Mouse (Mus musculus) embryonic facial prominence, embryonic 13.5 days (tissue): ENCODE results near the gene Gm48552. TPM values are rescaled to one million over a fixed set of nuclear protein-coding genes. Genes with fewer than 3 reads are reported as not detected.

Experiments
- ATAC-seq: fragments of 200-750 bp; cut with Nextera tagmentation; 2 replicates; pipeline ENCODE4 v1.8.0; 2017; ENCODE audit warnings: low read depth; ENCODE audit not compliant: insufficient number of reproducible peaks, insufficient read depth, low FRiP score, low TSS enrichment
- H3K27ac ChIP-seq: fragments of 300-500 bp; sonication (generic); 2 replicates; pipeline ENCODE4 v1.5.1; 2015; ENCODE audit warnings: moderate library complexity, mild to moderate bottlenecking, inconsistent platforms
- H3K27me3 ChIP-seq: fragments of 300-500 bp; sonication (generic); 2 replicates; pipeline ENCODE4 v1.6.1; 2015; ENCODE audit warnings: mild to moderate bottlenecking, inconsistent platforms
- H3K36me3 ChIP-seq: fragments of 300-500 bp; sonication (generic); 2 replicates; pipeline ENCODE4 v1.6.1; 2015; ENCODE audit warnings: mild to moderate bottlenecking, inconsistent platforms
- H3K4me1 ChIP-seq: fragments of 300-500 bp; sonication (generic); 2 replicates; pipeline ENCODE4 v1.6.1; 2015; ENCODE audit warnings: inconsistent platforms
- H3K4me2 ChIP-seq: fragments of 300-500 bp; sonication (generic); 2 replicates; pipeline ENCODE4 v1.6.1; 2015; ENCODE audit warnings: moderate library complexity, mild to moderate bottlenecking, inconsistent platforms
- H3K4me3 ChIP-seq: fragments of 300-500 bp; sonication (generic); 2 replicates; pipeline ENCODE4 v1.5.1; 2015; ENCODE audit warnings: mild to moderate bottlenecking, inconsistent platforms
- H3K9ac ChIP-seq: fragments of 300-500 bp; sonication (generic); 2 replicates; pipeline ENCODE4 v1.6.1; 2015; ENCODE audit warnings: mild to moderate bottlenecking, inconsistent platforms
- H3K9me3 ChIP-seq: fragments of 300-500 bp; sonication (generic); 2 replicates; pipeline ENCODE4 v1.6.1; 2016; ENCODE audit warnings: inconsistent platforms
- WGBS: fragments of 180-500 bp; shearing (Covaris S2); methylation state at CpG from one replicate; pipeline ENCODE4 v1.1.7; 2015; ENCODE audit warnings: mixed read lengths; 5-methylcytosine and 5-hydroxymethylcytosine counted together
- polyA plus RNA-seq: library from polyadenylated mRNA; unstranded; fragments of >200 nt; fragmentation: Nextera tagmentation; extraction: Ambion mirVana; gene quantifications from 2 replicates; pipeline ENCODE4 v1.2.1, GENCODE M21; 2015

Gm48552 gene
- polyA plus RNA-seq, 1 experiment from 2014 or later: 1.2 TPM

DNA sequence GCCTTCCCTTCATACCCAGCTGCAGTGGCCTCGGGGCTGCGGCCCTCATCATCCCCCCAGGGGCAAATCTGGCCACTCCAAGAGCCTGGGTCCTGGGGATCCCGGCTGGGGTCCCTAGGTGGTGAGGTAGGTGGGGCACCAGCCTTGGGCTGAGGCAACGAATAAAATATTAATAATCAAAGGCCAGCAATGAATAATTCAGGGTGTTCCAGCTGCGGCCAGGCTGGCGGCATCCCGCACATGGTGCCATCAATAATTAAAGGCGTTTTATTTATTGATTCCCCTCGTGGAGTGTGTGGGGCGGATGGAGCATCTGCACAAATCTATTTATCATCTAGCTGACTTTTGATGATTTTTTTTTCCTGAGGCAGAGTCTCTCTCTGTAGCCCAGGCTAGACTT is 14.7 kb downstream of the Gm48552 start:
- Histone ChIP-seq H3K4me2 (no peak overlapping the region), H3K27me3 (peaks cover 18% of the 10 kb centered on the region), H3K4me3 (no peak overlapping the region), H3K27ac (peak overlapping the region; percentile 96), H3K9me3 (no peaks in the 10 kb centered on the region), H3K36me3 (peaks cover 75% of the 10 kb centered on the region), H3K4me1 (peaks cover 77% of the 10 kb centered on the region), H3K9ac (peak overlapping the region; percentile 46; the same call in 1 of the 2 replicates)
- 56% methylated on average over 10 of the region's 10 CpGs for WGBS
- ATAC-seq: no peak

DNA sequence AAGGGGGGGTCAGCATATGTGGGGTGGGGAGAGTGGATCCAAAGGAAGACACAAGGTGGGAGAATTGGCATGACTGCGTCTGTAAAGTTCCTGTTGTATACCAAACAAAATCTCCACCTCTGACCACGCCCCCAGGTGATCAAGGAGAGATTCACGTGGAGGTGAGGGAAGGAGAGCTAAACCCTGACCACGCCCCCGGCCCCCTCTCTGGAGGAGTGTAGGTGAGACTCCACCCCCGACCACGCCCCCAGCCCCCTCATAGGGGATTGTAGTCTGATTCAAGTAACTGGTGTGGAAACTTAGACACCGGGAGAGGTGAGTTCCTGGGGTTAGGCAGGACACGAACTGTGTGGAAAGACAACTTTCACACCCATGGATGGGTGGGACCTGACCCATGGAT is 15.3 kb downstream of the Gm48552 start:
- Histone ChIP-seq H3K9me3 (no peaks in the 10 kb centered on the region), H3K4me1 (peaks cover 82% of the 10 kb centered on the region), H3K9ac (no peak overlapping the region), H3K27ac (no peak overlapping the region), H3K36me3 (peaks cover 78% of the 10 kb centered on the region), H3K4me2 (no peak overlapping the region), H3K4me3 (no peak overlapping the region), H3K27me3 (peaks cover 21% of the 10 kb centered on the region)
- no peak for ATAC-seq
- WGBS: 21% methylated on average over 9 of the region's 9 CpGs

DNA sequence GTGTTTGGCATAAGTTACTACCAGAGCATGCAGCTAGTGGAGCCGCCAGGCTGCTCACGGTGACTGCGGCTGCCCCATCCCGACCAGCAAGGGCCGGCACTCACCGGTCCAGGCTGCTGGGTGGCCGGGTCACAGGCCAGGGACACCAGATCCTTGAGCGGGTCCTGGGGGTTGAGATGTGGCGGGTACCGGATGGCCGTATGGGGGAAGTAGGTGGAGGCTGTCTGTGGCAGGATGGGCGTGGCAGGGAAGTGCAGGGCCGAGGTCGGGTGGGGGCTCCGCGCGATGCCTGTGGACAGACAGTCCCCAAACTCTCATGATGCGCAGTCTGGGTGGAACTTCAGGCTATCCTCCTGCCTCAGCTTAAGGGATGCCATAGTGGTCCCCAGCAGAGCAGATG is 15.9 kb downstream of the Gm48552 start:
- Histone ChIP-seq H3K9ac (no peak overlapping the region), H3K9me3 (no peaks in the 10 kb centered on the region), H3K27ac (0 out of 2 replicates have a peak overlapping the region, but pooled peaks have one; percentile 16), H3K4me3 (no peak overlapping the region), H3K27me3 (peaks cover 21% of the 10 kb centered on the region), H3K4me2 (no peak overlapping the region), H3K4me1 (peaks cover 86% of the 10 kb centered on the region), H3K36me3 (peaks cover 72% of the 10 kb centered on the region)
- no peak for ATAC-seq
- whole genome bisulfite sequencing: 60% methylated on average over 18 of the region's 18 CpGs

DNA sequence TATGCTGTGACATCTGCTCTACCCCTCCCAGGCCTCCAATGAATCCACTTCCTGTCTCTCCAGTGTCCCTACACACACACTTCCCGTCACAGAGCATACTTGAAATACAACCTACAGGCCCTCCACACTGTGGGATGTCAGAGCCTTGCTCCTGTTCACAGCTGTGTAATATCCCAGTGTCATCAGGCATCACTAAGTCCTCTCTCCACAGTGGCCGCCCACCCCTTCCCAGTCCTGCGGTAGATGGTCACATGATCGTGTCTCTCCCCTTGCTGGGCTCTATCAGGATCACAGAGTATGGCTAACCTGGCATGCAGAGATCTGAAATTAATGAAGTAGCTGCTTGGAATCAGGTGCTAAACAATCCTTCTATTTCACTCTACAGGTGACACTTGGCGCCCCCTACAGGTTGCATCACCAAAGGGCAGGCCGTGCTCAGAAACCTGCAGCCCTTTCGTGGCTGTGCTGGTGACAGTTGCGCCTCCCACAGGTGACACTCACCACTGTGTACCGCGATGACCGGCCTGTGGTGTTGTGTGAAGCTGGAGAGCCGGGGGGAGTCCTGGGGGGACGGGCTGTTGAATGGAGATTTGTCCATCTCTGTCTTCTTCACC is 16.9 kb downstream of the Gm48552 start:
- H3K27me3 ChIP-seq: peaks cover 21% of the 10 kb centered on the region
- WGBS: 43% methylated on average over 13 of the region's 13 CpGs
- no peaks in the 10 kb centered on the region for H3K9me3 ChIP-seq
- no peak overlapping the region for H3K4me3 ChIP-seq
- peaks cover 65% of the 10 kb centered on the region for H3K36me3 ChIP-seq
- H3K4me1 ChIP-seq: peaks cover 87% of the 10 kb centered on the region
- ATAC-seq: no peak
- no peak overlapping the region for H3K27ac ChIP-seq
- no peak overlapping the region for H3K4me2 ChIP-seq
- no peak overlapping the region for H3K9ac ChIP-seq

DNA sequence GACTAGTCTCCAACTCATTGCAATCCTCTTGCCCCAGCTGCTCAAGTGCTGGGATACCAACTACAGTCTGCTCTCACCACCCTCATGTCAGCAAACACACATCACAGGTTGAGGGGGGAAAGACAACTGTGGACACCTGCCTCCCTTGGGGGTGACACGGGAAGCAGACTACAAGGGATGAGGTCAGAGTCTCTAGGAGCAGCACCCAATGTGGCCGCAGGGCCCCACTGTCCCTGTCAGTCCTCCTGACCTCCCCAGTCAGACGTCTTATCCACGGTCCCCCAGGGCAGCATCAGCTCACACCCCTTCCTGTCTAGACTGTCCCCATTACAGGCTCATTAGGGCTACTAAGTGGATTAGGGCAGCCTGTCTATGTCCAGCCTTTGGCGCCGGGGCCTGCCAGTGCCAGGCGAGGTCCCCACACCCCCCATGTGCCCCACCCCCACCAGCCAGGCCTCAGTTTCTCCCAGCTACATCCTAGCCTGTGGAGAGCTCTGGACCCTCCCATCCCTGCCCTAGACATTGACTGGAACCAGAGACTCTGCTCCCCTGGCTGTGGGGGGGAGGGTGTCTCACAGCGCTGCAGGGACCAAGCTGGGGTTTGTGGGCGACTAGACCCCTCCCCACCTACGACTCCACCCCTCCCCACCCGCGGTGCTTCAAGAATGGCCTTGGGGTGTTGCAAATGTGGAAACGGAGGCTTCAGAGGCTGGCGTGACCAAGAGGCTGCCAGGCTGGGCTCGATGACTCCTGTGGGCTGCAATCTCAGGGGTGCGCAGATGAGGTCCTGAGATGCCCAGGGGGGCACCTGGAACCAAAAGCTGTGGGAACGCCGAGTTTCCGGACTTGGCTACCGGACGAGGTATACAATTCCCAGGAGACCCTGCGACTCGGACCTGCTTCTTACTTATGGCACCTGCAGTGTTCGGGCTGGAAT is 18.0 kb downstream of the Gm48552 start:
- H3K9ac ChIP-seq: peak overlapping the region; percentile 55
- peaks cover 60% of the 10 kb centered on the region for H3K36me3 ChIP-seq
- H3K4me3 ChIP-seq: peak overlapping the region; percentile 17
- ATAC-seq: no peak
- H3K4me2 ChIP-seq: peak overlapping the region; percentile 41
- peaks cover 87% of the 10 kb centered on the region for H3K4me1 ChIP-seq
- no peaks in the 10 kb centered on the region for H3K9me3 ChIP-seq
- WGBS: 17% methylated on average over 24 of the region's 24 CpGs
- peaks cover 21% of the 10 kb centered on the region for H3K27me3 ChIP-seq
- H3K27ac ChIP-seq: 0 out of 2 replicates have a peak overlapping the region, but pooled peaks have one; percentile 7

DNA sequence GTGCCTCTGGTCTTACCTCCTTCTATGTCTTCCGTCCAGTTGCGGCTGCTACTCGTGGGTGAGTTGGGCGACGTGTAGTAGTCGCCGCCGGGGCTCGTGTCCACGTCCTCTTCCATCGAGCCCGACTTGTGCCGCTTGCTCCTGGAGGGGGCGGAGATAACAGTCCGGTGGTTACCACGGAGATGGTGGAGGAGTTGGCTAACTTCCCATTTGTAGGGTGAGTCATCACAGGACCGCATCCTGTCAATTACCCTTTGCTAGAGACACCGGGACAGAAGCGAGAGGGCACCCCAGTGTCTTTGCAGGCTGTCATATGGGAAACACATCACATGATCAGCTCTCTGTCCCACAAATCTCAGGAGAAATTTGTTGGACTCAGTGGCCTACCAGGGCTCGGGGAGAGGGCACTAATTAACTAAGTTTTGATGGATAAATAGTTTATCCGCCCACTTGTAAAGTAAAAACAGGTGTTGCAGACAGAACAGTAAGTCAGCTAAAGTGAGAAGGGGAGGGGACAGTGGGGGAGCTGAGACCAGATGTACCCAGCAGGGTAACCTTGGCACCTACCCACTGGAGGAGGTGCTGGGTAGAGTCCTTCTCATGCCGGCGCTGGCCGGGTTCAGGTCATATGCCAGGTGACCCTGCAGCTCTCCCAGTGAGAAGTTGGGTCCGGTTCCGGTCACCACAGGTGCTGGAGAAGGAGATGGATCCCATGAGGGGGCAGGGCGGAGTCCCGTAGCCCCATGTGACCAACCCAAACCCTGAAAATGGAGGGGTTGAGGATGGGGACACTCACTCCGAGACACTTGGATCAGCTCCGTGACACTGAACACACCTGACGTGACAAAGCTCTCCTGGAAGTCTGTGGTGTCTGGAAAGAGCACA is 19.0 kb downstream of the Gm48552 start:
- Histone ChIP-seq H3K9ac (peak overlapping the region; percentile 55), H3K4me2 (peak overlapping the region; percentile 41), H3K4me3 (peak overlapping the region; percentile 17), H3K36me3 (peaks cover 67% of the 10 kb centered on the region), H3K27ac (0 out of 2 replicates have a peak overlapping the region, but pooled peaks have one; percentile 16), H3K27me3 (peaks cover 21% of the 10 kb centered on the region), H3K4me1 (peaks cover 87% of the 10 kb centered on the region), H3K9me3 (no peaks in the 10 kb centered on the region)
- no peak for ATAC-seq
- WGBS: 23% methylated on average over 31 of the region's 31 CpGs

DNA sequence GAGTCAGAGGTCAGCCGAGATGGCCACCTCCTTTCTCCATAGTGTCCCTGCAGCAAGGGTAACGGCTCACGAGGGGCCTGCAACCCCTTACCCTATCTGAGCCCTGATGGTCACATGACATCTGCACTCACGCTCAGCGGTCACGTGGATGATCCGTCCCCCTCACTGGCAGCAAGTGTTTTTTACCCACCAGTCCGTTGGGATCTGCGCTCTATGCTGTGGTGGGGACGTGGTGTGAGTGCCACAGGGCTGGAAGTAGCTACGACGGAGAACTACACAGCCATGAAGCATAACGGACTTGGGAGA is 19.6 kb downstream of the Gm48552 start:
- peaks cover 87% of the 10 kb centered on the region for H3K4me1 ChIP-seq
- H3K27me3 ChIP-seq: peaks cover 21% of the 10 kb centered on the region
- no peak overlapping the region for H3K4me3 ChIP-seq
- no peak for ATAC-seq
- H3K36me3 ChIP-seq: peaks cover 71% of the 10 kb centered on the region
- no peak overlapping the region for H3K9ac ChIP-seq
- WGBS: 47% methylated on average over 13 of the region's 13 CpGs
- no peak overlapping the region for H3K4me2 ChIP-seq
- 0 out of 2 replicates have a peak overlapping the region, but pooled peaks have one; percentile 16 for H3K27ac ChIP-seq
- no peaks in the 10 kb centered on the region for H3K9me3 ChIP-seq

DNA sequence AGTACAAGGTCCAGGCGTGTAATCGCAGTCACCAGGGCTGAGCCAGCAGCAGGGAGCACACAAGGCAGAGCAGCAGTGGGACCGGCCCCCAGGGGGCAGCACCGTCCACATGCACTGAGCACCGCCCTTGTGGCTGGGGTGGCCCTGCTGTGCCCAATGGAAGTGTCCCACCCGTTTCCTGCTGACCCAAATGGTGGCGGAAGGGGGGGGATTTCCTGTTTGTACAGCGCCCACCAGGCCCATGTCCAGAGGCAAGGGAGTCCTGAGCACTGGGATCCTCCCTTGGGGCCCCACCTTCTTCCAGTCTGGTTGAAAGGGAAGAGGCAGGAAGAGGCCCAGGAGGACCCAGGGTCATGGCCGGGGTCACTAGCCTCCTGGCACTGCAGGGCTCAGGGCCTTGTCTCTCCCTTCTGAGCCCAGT is 20.1 kb downstream of the Gm48552 start:
- ATAC-seq: no peak
- no peak overlapping the region for H3K9ac ChIP-seq
- peaks cover 21% of the 10 kb centered on the region for H3K27me3 ChIP-seq
- 19% methylated on average over 9 of the region's 9 CpGs for WGBS
- no peaks in the 10 kb centered on the region for H3K9me3 ChIP-seq
- H3K4me2 ChIP-seq: no peak overlapping the region
- peak overlapping the region; percentile 23; the same call in 1 of the 2 replicates for H3K27ac ChIP-seq
- H3K4me3 ChIP-seq: no peak overlapping the region
- peaks cover 70% of the 10 kb centered on the region for H3K36me3 ChIP-seq
- H3K4me1 ChIP-seq: peaks cover 87% of the 10 kb centered on the region

DNA sequence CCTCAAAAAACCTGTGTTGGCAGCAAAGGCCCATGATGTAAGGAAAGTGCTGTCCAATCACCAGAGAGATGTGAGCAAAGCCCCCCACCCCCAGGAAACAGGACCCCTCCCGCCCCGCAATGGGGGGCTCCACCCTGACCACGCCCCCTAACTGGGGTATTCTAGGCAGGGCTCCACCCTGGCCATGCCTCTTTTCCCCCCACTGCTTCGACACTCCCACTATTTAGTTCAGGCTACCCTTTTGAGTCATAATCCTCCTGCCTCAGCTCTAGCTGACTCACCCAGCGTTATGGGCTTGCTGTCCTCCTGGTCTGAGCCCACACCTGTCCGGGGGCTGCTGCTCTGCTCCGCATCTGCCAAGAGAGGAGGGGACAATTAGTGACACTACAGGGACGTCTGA is 20.5 kb downstream of the Gm48552 start:
- peaks cover 21% of the 10 kb centered on the region for H3K27me3 ChIP-seq
- no peaks in the 10 kb centered on the region for H3K9me3 ChIP-seq
- no peak overlapping the region for H3K9ac ChIP-seq
- H3K4me1 ChIP-seq: peaks cover 87% of the 10 kb centered on the region
- ATAC-seq: no peak
- WGBS: 11% methylated on average over 8 of the region's 8 CpGs
- no peak overlapping the region for H3K4me3 ChIP-seq
- peaks cover 66% of the 10 kb centered on the region for H3K36me3 ChIP-seq
- peak overlapping the region; percentile 23; the same call in 1 of the 2 replicates for H3K27ac ChIP-seq
- H3K4me2 ChIP-seq: no peak overlapping the region

DNA sequence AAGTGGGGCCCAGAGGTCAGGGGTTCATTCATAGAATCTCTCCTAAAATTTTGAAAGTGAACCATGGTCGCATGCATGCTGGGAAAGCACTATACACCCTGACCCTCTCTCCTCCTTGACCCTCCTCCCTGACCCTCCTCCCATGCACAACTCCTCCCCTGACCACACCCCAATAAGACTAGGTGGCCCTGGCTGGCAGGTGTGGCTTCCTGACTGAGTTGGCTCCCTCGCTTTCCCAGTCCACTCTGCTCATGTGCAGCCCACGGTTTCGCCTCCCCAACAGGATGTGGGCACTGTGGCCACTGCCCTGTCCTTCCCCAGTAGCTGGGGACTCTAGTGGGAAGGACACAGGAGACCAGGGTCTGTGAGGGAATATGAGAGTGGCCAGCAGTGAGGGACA is 21.5 kb downstream of the Gm48552 start:
- no peak overlapping the region for H3K4me3 ChIP-seq

DNA sequence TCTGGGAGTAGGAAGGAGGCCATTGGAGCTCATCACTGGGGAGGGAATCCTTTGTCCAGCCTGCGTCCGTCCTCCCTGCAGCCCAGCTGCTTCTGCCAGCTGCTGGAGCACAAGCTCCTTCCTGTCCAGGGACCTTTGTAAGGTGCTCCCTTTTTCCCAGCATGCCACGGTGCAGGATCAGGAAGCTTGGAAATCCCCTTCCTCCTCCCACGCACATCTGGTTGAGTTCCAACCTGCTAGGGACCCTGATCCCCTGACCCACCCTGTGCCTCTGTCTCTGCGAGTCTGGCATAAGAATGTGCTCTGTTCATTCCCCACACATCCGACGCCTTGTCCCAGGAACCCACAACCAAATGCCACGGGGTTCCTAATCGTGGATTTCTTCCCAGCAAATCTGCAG is 22.2 kb downstream of the Gm48552 start:
- H3K4me3 ChIP-seq: no peak overlapping the region
- peaks cover 21% of the 10 kb centered on the region for H3K27me3 ChIP-seq
- H3K4me1 ChIP-seq: peaks cover 98% of the 10 kb centered on the region
- H3K4me2 ChIP-seq: no peak overlapping the region
- peak overlapping the region; percentile 66 for H3K27ac ChIP-seq
- H3K9ac ChIP-seq: no peak overlapping the region
- H3K9me3 ChIP-seq: no peaks in the 10 kb centered on the region
- H3K36me3 ChIP-seq: peaks cover 59% of the 10 kb centered on the region
- WGBS: 75% methylated on average over 9 of the region's 9 CpGs
- no peak for ATAC-seq

More for the DNA sequence above, 21.5 kb downstream of the Gm48552 start:
- ATAC-seq: no peak
- H3K9me3 ChIP-seq: no peaks in the 10 kb centered on the region
- H3K36me3 ChIP-seq: peaks cover 60% of the 10 kb centered on the region
- H3K9ac ChIP-seq: no peak overlapping the region
- peaks cover 93% of the 10 kb centered on the region for H3K4me1 ChIP-seq
- 0 out of 2 replicates have a peak overlapping the region, but pooled peaks have one; percentile 66 for H3K27ac ChIP-seq
- no peak overlapping the region for H3K4me2 ChIP-seq
- peaks cover 21% of the 10 kb centered on the region for H3K27me3 ChIP-seq
- WGBS: 65% methylated on average over 4 of the region's 4 CpGs
